Mouse (Mus musculus): ENCODE measurements around the gene Ccer2. TPM values are rescaled to one million over a fixed set of nuclear protein-coding genes. Genes with fewer than 3 reads are reported as not detected.

Gene Ccer2
- polyA plus RNA-seq, 1 experiment from 2014 or later, result not detected

Other genes starting within 250 kb of the Ccer2 start
- not detected in 2 replicates for gene Ifnl2, start 245.7 kb upstream of the Ccer2 start, polyA plus RNA-seq (2015; fragmentation: Nextera tagmentation; extraction: Ambion mirVana)
- gene Ifnl3, start 233.3 kb upstream of the Ccer2 start, polyA plus RNA-seq (2015; fragmentation: Nextera tagmentation; extraction: Ambion mirVana), result not detected in 2 replicates
- not detected in 2 replicates for gene Sycn, start 215.3 kb upstream of the Ccer2 start, polyA plus RNA-seq (2015; fragmentation: Nextera tagmentation; extraction: Ambion mirVana)
- gene Nccrp1, start 208.9 kb upstream of the Ccer2 start, polyA plus RNA-seq (2015; fragmentation: Nextera tagmentation; extraction: Ambion mirVana), result 0.14 TPM in 1 of 2 replicates, not detected in the other
- 28.8 and 33.6 TPM in 2 replicates for gene Samd4b, start 158.0 kb upstream of the Ccer2 start, polyA plus RNA-seq (2015; fragmentation: Nextera tagmentation; extraction: Ambion mirVana)
- 63.9 and 72.1 TPM in 2 replicates for gene Pak4, start 158.0 kb upstream of the Ccer2 start, polyA plus RNA-seq (2015; fragmentation: Nextera tagmentation; extraction: Ambion mirVana)
- gene Acp7, start 124.8 kb upstream of the Ccer2 start, polyA plus RNA-seq (2015; fragmentation: Nextera tagmentation; extraction: Ambion mirVana), result not detected in 2 replicates
- gene Fbxo27, start 63.3 kb upstream of the Ccer2 start, polyA plus RNA-seq (2015; fragmentation: Nextera tagmentation; extraction: Ambion mirVana), result 5.4 and 9.1 TPM in 2 replicates
- 8.2 and 9.2 TPM in 2 replicates for gene Fbxo17, start 39.4 kb upstream of the Ccer2 start, polyA plus RNA-seq (2015; fragmentation: Nextera tagmentation; extraction: Ambion mirVana)
- 144 and 152 TPM in 2 replicates for gene Mrps12, start 14.4 kb upstream of the Ccer2 start, polyA plus RNA-seq (2015; fragmentation: Nextera tagmentation; extraction: Ambion mirVana)
- 30.0 and 30.8 TPM in 2 replicates for gene Sars2, start 14.2 kb upstream of the Ccer2 start, polyA plus RNA-seq (2015; fragmentation: Nextera tagmentation; extraction: Ambion mirVana)
- gene Sirt2, start 10.6 kb downstream of the Ccer2 start, polyA plus RNA-seq (2015; fragmentation: Nextera tagmentation; extraction: Ambion mirVana), result 57.2 and 67.6 TPM in 2 replicates
- gene Nfkbib, start 11.3 kb downstream of the Ccer2 start, polyA plus RNA-seq (2015; fragmentation: Nextera tagmentation; extraction: Ambion mirVana), result 41.6 and 45.2 TPM in 2 replicates
- gene Rinl, start 32.8 kb downstream of the Ccer2 start, polyA plus RNA-seq (2015; fragmentation: Nextera tagmentation; extraction: Ambion mirVana), result 6.2 and 7.4 TPM in 2 replicates
- 264 and 265 TPM in 2 replicates for gene Hnrnpl, start 52.4 kb downstream of the Ccer2 start, polyA plus RNA-seq (2015; fragmentation: Nextera tagmentation; extraction: Ambion mirVana)
- gene Ech1, start 69.0 kb downstream of the Ccer2 start, polyA plus RNA-seq (2015; fragmentation: Nextera tagmentation; extraction: Ambion mirVana), result 154 and 164 TPM in 2 replicates
- 12.0 and 32.1 TPM in 2 replicates for gene Lgals4, start 77.7 kb downstream of the Ccer2 start, polyA plus RNA-seq (2015; fragmentation: Nextera tagmentation; extraction: Ambion mirVana)
- gene Lgals7, start 107.7 kb downstream of the Ccer2 start, polyA plus RNA-seq (2015; fragmentation: Nextera tagmentation; extraction: Ambion mirVana), result 1.9 and 3.1 TPM in 2 replicates
- 0.36 and 0.64 TPM in 2 replicates for gene Capn12, start 125.2 kb downstream of the Ccer2 start, polyA plus RNA-seq (2015; fragmentation: Nextera tagmentation; extraction: Ambion mirVana)
- 288 and 312 TPM in 2 replicates for gene Actn4, start 206.2 kb downstream of the Ccer2 start, polyA plus RNA-seq (2015; fragmentation: Nextera tagmentation; extraction: Ambion mirVana)
- gene Eif3k, start 225.7 kb downstream of the Ccer2 start, polyA plus RNA-seq (2015; fragmentation: Nextera tagmentation; extraction: Ambion mirVana), result 401 and 402 TPM in 2 replicates
- 9.0 and 9.6 TPM in 2 replicates for gene Map4k1, start 225.9 kb downstream of the Ccer2 start, polyA plus RNA-seq (2015; fragmentation: Nextera tagmentation; extraction: Ambion mirVana)